Mouse (Mus musculus) heart, postnatal 25 days (tissue): ENCODE results near the gene Prkce. TPM values are rescaled to one million over a fixed set of nuclear protein-coding genes. Genes with fewer than 3 reads are reported as not detected.

Experiments used
- DNase-seq: peaks from one replicate; pipeline ENCODE4 v3.0.0; 2022; ENCODE audit warnings: low spot score
- intact Hi-C: fragments of 180-260 bp; cut with DNase I; formaldehyde crosslinking; loops from one replicate; pipeline ENCODE4 v1.15.1; 2025
- total RNA-seq, 2 experiments: library from RNA; stranded (reverse); gene quantifications; 2 replicates each; pipeline ENCODE4 v1.2.3; 2021

Gene Prkce
- total RNA-seq, 2 experiments from 2014 or later, result 25.9 to 28.3 TPM

DNA sequence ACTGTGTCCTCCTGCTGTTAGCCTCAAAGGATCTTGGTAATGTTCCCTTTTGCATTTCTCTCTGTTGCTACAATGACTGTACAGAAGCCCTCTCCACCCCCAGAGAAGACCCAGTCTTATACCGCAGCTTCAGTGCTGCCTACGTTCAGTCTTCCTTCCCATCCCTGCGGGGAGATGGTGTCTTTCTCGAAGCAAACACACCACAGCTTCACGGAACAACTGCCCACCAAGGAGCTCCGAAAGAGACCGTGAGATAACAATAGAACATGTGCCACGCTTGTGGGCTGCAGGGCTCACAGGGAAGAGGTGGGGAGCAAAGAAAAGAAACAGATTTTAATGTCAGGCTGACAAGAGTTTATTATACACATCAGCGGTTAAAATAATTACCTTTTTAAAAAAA lies 46.7 kb downstream of the Prkce start:
- no peak for DNase-seq

DNA sequence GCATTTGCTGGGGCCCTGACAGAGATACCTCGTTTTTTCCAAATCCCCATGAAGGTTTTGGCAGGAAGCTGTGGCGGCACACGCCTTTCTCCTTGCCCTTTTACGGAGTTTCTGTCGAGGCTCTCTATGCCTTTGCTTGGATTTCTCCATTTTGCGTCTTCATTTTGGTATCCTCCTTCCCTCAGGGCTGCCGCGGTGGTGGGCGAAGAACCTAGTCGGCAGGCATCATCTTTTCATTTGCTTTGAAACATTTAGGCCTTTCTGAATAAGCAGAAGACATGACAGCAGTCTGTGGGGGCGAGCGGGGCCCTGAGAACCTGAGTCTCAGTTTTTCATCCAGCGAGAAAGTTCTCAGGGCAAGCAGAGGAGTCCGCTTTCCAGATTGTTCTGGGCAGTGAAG lies 47.2 kb downstream of the Prkce start:
- no peak for DNase-seq
- intact Hi-C loops, result loop anchor here (2.0 kb wide), 1 partner anchor 46 kb away; no protein-coding TSS in a partner anchor

More for the DNA sequence above, 46.7 kb downstream of the Prkce start:
- intact Hi-C loops, result loop anchor here (2.0 kb wide), 1 partner anchor 45 kb away; no protein-coding TSS in a partner anchor

DNA sequence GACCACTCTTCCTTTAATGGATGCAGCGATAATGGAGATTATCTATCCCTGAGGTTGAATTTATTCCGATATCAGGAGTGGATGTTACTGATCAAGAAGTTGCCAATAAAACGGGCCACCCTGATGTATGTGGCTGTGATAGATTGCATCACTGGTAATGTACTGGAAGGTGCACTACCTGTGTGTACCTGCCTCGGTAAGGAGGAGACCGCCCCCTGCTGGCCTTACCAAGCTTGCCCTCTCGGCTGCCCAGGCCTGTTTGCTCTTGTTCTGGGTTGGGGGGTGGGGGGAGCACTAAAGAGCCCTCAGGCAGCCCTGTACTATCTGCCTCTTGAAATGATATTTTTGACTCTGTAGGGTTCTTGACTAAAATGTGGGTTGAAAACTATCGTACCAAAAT lies 48.2 kb downstream of the Prkce start:
- intact Hi-C loops, result loop anchor here (2.0 kb wide), 1 partner anchor 47 kb away; no protein-coding TSS in a partner anchor
- DNase-seq, result no peak

- intact Hi-C loops, result no loop called here
- no peak for DNase-seq
These were observed 49.9 kb downstream of the Prkce start for GRCm38 (mm10) chr17:86217468-86217867.

DNA sequence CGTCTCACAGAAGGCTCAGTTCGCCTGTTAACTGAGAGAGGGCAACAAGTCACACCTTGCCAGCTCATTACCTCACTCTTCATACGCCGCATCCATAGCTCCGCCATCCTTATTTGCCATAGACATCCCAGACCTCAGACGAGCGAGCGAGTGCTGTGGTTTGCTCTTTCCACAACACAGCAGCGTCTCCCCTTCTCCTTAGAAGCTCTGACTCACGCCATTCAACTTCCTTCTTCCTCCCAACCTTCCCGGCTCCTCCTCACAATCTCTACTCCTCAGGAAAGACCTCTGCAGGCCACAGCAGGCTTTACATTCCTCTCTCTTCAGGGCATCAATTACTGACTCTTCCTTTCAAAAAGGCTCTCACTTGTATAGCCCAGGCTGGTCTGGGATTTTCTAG lies 51.0 kb downstream of the Prkce start:
- DNase-seq, result no peak
- intact Hi-C loops, result no loop called here

GRCm38 (mm10) chr17:86225488-86226186 lies 58.1 kb downstream of the Prkce start:
- no peak for DNase-seq
- intact Hi-C loops, result no loop called here

DNA sequence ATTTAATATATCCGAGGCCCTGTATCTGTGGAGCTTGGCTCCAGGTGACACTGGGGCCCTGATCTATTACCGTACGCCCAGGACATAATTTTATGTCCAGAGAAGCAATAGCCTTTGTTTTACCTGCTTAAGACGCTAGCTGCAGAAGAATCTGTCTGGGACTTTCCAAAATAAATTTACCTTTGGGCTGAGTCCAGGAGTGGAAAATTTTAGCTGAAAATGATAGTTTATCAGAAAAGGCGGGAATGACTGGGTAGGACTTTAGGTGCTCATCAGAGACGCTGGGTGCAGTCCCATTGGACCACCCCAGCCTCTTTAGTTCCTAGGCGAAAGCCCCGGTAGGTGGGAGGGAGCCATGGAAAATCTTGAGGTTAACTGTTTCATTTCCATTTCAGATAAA lies 58.6 kb downstream of the Prkce start:
- intact Hi-C loops, result no loop called here
- DNase-seq, result no peak

DNA sequence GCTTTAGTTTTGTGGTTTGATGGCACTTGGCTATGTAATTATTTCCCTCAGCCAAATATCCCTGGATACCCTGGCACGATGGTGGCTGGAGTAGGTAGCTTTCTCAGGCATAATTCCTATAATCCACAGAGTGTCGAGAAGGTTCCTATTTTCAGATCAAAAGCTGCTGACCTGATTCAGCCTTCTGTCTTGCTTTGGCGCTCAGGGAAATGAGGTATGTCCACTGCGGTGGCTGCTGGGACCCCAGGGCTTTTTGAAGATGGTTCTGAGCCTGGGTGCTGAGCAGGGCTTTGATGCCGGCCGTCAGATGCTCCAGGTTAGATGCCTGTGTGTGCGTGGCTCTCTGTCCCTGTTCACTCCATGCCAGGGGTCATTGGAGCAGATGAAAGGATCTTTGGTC lies 59.0 kb downstream of the Prkce start:
- DNase-seq, result no peak
- intact Hi-C loops, result no loop called here

GRCm38 (mm10) chr17:86227389-86227788 lies 59.8 kb downstream of the Prkce start:
- intact Hi-C loops, result no loop called here
- no peak for DNase-seq

GRCm38 (mm10) chr17:86228850-86229249 lies 61.3 kb downstream of the Prkce start:
- no peak for DNase-seq
- intact Hi-C loops, result no loop called here

DNA sequence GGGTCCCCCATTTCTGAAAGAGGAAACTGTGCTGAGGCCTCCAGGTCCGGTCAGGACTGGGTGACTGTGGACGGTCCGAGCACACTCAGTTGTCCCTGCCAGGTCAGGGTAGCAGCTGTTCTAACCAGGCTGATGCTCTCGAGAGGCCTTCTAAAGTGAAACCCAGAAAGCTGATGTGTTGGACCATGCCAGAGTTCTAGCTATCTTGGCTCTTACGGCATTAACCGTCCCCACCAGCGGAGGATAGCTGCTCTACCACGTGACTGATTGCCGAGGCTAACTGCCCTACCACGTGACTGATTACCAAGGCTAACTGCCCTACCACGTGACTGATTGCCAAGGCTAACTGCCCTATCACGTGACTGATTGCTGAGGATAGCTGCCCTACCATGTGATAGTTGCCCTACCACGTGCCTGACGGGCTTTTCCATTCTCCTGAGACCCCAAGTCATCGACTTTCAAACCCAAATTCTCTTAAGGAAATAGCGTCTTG lies 62.6 kb downstream of the Prkce start:
- intact Hi-C loops, result no loop called here
- no peak for DNase-seq

GRCm38 (mm10) chr17:86231741-86232179 lies 64.2 kb downstream of the Prkce start:
- intact Hi-C loops, result no loop called here
- DNase-seq, result no peak

DNA sequence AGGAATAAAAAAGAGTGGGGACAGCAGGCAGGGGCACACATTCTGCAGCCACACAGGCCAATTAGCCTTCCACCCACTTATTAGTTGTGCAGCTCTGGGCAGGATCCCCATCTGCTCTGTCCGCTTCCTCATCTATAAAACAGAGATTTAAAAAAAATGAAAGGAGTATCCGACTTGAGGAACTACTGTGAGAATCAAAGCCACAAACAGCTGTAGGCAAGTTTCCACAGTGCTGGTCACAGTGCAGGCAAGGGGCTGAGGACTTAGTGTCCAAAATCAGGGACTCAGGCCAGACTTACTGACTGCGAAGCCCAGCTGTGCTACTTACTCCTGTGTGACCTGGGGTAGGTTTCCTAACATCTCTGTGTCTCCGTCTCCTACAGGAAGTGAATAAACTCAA lies 64.7 kb downstream of the Prkce start:
- intact Hi-C loops, result no loop called here
- no peak for DNase-seq

DNA sequence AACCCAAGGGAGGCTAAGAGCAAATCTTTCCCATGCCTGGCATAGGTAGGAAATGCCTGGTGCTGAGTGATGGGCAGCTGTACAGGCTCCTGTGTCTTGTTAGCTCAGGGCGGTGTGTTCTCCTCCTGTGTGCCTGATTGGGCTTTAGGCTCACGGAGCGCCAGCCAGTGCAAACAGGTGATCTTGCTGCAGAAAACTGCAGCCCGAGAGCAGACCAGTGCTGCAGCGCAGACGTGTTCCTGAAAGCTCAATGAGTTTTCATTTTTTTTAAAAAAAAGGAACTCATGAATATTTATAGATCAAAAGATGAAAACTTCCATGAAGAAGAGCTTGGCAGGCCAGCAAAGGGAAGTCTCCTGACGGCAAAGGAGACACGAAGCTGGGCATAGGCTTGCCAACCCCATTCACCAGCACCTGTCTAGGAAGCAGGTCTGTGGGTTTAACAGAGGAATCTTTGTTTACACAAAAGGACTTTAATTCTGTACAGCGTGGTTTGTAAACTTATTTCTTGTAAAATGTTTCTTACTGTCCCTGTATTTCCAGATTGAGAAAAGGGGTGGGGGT lies 67.1 kb downstream of the Prkce start:
- DNase-seq, result no peak
- intact Hi-C loops, result loop anchor here (5.0 kb wide), 1 partner anchor 62 kb away; no protein-coding TSS in a partner anchor

DNA sequence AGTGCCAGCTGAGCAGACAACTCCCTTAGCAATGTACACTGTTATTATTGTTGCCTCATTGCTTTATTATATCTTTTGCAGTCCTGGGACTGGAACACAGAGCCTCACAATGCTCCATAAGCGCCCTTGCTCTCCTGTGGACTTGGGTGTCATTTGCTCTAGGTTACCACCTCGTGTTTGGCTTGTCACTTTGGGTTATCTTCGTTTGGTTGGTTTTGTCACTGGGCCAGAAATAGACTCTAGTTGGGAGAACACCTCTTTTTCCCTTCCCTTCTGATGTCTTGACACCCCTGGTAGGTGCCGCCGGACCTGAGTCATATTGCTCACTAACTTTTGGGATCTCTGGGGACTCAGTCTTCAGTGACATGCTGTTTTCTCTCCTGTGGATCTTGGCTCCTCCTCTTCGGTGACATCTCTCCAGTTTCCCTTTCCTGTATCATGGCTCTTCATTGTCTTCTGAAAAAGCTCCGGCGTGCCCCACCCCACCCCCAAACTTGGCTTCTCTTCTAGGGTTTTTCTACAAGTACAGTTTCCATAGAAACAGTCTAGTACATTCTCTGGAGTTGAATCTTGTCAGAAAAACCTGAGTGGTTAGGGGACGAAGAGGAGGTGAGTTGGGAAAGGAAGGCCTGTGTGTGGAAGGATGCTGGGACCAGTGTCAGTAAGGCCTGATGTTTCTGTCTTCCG lies 68.6 kb downstream of the Prkce start:
- intact Hi-C loops, result loop anchor here (5.0 kb wide), 1 partner anchor 64 kb away; no protein-coding TSS in a partner anchor
- no peak for DNase-seq

DNA sequence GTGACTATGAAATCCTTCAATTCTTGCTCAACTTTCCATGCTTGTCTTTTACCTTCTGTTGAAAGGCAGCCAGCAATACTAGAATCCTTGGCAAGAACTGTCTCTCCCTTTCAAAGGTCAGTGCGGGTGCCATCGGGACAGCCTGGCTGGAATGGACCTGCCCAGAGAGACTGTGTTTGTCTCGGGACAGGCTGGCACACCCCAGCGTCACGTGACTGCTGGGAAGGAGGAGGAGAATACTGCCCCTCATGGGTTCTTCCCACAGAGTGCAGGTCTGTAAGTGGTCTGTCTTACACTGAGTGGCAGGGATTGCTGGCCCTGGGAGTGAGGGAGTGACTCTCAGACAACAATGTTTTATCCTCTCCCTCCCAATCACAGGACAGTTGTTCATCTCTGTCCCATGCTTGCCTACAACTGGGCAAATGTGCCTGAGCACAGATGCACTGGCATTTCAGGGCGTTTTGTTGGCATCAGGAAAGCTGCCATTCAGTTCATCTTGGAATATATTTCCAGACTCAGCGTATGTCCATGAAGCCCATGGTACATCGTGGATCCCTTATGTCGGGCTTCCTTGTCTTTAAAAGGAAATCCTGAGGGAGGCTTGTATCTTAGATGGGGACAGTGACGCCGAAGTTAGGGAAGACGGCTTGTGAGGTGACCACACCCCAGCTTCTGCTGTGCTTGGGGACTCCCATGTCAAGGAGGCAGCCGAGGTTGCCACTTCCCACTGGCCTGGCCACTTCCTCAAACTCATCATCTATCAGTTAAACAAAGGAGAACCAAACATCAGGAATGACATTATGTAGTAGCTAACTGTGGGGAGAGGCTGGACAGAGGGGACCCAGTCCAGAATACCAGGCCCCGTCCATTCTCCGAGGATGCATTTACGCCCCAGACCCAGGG lies 69.5 kb downstream of the Prkce start:
- DNase-seq, result peak; percentile 52
- intact Hi-C loops, result loop anchor here (5.0 kb wide), 1 partner anchor 65 kb away; no protein-coding TSS in a partner anchor

- intact Hi-C loops, result no loop called here
- no peak for DNase-seq
These were observed 74.7 kb downstream of the Prkce start for GRCm38 (mm10) chr17:86242291-86242690.

DNA sequence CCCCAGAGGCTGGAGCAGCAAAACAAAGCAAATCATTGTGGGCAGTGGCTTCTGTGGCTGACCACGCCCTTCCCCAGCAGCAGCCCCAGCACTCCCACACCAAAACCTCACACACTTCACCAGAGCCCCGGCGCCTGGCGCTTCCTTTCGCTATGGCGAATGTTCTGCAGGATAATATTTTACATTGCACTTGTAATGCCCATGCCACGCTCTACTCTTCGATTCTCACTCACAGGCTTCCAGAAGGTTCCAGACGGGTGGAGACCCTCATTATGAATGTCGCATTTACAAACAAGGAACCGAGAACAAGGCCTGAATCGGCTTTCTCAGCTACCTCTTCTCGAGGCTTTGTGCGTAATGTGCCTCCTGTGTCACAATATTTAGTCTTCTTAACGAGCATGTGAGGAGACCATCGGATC lies 75.5 kb downstream of the Prkce start:
- intact Hi-C loops, result no loop called here
- DNase-seq, result no peak

DNA sequence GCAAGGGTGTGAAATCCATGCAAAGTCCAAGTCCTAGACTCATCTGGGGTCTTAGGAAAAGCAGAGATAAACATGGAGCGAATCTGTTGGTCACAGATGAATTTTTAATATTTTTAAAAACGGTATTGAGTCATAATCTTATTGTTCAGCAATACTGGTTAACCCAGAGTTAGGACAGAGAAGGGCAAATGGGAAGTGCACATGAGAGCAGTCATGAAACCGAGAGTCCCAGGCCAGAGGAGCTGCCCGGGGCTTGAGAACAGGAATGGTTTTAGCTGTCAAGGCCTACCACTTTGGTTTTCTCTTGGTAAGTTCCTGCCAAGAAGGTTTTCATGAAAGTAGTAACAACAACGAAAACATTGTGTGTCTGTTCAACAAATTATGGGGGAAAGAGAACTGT lies 76.8 kb downstream of the Prkce start:
- intact Hi-C loops, result no loop called here
- no peak for DNase-seq

DNA sequence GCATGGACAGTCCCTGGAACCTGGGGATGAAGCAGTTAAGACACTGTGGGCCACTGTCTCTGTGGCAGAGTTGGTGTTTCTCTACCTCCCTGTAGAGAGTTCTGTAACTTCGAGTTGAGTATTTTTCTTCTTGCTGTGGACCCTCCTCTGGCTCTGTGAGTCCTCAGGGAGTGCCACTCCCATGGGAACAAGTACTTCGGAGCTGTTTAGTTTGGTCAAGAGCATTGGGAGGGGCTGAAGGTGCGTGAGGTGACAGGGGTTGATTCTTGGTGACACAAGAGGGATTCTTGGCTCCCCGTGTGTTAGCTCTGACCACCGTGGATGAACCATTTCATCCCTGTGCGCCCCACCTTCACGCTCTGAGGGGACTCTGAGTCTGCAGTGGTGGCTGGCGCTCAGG lies 81.2 kb downstream of the Prkce start:
- no peak for DNase-seq
- intact Hi-C loops, result no loop called here
